Mouse (Mus musculus): ENCODE data around the gene Tgfbr1.

The Tgfbr1 gene

DNA sequence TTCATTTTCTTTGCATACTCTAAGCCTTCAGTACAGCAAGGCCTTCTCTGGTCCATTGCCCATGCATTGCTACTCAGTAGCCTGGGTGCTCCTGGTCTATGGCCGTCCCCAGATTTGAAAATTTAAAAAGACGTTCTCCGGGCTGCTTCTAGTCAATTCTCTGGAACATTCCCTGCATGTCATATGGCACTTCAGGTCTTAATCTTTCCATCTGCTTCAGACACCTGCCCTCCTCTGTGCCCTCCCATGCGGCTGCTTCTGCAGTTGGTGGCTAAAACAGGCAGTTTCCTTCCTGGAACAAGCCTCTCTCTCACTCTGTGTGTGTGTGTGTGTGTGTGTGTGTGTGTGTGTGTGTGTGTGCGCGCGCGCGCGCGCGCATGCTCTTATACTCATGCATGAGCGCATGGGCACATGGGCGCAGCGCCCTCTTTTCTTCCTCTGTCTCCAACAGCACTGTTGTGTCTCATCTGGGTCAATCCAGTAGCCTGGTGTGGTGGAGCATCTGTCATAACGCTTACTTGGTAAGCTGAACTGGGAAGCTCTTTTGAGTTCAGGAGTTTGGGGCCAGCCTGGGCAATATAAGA, 72.3 kb downstream of the Tgfbr1 start:
- DNase-seq: no peak

DNA sequence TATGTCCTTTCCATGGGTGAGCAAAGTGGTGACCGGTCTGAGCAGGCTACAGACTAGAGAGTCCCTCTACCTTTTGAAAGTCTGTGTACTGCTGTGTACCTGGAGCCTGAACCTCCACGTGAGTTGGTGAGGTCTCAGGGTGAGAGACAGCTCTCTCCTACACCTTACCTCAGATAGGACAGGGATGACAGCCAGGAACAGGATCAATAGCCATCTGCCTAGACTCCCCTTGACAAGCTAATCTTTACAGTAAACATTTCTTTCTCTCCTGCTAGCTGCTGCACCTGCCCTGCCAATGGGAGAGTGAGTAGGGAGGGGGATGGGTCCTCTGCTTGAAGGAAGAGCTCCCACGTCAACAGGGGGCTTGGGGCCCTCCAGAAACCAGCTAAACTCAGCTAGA, 74.6 kb downstream of the Tgfbr1 start:
- DNase-seq: no peak

DNA sequence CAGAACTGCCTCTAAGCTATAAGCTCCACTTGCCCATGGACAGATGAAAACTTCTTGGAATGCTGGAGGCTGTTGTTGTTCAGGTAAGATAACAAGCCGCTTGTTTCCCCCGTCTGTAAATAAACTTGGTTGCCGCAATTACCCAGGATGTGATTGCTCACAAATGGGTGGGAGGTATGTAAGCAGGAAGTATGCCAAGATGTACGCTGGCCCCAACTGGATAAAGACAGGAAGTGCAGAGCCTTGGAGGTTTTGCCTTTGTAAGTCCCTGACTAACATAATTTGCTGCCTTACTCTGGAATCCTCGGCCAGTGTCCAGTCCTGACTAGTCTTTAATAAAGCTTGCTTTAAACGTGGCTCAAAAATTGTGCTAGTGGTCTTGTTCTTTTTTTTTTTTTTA, 77.5 kb downstream of the Tgfbr1 start:
- DNase-seq: no peak

DNA sequence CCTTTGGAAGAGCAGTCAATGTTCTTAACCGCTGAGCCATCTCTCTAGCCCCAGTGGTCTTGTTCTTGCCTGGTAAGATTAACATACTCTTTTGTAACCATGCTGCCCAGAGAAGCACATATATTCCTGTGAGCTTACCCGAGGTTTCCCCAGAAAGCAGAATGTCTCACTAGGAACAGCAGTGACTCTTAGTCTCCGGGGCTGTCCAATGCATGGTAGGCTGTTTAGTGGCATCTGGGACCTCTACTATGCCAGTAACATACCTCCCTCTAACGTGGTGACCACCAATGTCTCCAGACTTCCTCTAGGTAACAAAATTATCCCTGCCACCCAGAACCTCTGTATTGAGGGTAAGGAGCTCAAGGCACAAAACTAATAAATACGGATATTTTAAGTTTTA, 78.1 kb downstream of the Tgfbr1 start:
- DNase-seq: no peak

DNA sequence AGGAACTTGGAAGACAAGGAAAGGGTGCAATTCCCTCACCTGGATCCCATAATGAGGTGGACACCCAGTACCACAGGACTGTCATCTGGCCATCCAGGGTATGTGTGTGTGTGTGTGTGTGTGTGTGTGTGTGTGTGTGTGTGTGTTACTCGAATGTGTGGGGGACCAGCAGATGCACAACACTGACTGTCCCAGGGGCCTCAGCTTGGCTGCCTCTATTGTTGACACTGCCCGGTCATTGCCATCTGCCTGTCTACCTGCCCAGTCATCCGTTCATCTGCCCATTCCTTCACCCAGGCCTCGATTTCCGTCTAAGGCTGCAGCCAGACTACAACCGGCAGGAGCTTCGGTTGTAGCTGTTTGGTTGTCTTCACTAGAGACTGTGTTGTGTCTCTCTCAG, 79.7 kb downstream of the Tgfbr1 start:
- no peak for DNase-seq

DNA sequence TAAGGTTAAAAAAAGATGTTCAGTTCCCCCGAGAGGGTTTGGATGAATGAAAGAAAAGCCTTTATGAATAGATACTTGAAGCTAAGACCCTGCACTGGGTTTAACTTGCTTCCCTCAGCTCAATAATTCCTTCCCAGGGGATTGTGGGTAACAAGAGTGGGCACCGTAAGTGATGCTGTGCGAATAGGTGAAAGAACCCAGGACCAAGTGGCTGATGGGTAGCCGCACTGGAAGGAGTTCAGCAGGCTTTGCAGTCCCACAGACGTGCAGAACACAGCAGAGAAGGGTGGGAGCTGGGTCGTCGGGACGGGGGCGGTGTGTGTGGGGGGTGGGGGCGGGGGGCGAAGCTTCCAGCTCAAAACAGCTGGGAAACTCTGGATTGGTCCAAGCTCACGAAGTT, 82.1 kb downstream of the Tgfbr1 start:
- DNase-seq: no peak

DNA sequence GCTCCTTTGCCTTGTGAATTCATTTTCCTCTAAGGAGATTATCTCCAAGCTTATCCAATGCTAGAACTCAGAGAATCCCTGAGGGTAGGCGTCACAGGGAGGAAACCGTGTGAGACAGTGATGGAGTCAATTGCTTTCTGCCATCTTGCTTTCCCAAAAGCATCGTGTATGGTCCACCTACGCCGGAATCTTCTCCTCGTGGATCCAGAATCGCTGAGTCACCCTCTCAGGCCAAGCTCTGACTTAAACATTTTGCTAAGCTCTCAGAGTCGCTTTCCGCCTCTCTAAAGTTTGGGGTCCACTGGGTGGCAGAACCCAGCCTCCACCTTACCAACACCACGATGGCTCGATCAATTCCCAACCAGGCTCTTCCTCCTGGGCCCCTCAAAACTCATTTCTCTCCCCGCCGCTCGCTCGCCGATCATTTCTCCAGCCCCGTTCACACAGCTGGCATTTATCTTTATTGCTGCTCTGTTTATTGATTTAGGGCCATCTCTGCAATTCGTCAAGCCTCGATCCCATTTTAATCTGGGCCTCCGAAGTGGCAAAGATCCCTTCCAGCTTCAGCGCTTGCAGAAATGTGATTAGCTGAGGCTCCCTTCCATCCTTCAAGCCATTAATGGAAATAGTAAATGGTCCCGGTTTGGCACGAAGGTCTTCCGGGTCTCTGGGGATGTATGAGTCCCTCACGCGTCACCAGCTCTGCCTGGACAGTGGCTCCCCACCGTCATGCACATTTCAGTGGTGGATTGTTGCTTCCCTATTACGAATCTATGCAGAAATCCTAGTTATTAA, 82.7 kb downstream of the Tgfbr1 start:
- no peak for DNase-seq

DNA sequence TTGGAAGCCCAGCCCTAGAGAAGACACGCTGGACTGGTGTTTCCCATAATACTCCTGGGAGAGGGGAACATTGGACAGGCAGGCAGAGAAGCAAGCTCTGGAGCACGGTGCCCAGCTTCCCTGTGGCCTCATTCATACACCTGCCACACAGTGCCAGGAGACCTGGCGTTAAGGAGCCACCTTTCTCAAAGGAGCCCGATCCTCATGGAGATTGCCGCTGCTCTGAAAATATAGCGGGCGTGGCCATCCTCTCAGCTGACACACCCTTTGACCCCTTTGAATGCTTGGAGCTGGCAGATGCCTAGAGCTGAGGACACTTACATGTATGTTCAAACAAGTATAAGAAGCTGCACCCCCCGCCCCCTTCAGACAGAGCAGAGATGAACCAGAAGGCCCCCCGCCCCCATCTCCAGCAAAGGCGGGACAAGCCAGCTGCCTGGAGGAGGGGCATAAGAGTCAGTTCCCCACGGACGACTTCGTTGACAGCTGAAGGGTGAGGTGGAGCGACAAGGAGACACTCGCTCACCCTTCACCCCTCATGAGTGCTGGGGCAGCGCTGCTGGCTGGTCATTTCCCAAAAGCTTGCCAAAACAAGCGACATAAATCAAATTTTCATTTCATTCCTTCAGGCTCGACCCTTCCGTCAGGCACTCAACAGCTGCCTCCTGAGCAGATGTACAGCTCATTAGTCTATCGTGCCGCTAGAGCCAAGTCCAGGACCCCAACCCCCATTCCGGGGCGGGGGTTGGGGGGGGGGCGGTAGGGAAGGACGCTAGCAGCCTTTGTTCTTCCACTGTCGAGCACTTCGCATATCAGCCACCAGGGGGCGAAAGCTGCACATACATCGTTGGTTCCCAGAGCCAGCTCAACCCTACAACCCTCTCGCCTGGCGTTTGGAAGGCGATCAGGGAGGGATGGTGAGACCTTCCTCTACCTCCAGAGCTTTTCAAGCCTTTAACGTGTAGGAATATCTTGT, 84.6 kb downstream of the Tgfbr1 start:
- peak; percentile 89 for DNase-seq

DNA sequence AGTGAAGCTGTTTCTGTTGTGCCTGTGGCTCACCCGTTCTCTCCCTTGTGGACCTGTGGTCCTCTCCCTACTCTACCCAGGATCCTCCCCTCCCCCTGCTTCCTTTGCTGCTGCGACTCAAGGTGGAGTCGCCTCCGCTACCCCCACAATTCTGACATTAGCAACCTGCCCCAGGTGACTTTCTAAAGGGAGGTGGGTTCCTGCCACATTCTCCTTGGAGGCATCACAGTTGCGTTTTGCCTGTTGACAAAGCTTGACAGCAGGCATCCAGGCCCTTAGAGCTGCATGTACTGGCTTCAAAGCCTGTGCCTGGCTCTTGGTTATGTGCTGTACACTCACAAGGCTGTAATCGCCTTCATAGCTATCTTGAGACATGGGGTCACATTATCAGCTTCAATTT, 85.9 kb downstream of the Tgfbr1 start:
- DNase-seq: no peak

DNA sequence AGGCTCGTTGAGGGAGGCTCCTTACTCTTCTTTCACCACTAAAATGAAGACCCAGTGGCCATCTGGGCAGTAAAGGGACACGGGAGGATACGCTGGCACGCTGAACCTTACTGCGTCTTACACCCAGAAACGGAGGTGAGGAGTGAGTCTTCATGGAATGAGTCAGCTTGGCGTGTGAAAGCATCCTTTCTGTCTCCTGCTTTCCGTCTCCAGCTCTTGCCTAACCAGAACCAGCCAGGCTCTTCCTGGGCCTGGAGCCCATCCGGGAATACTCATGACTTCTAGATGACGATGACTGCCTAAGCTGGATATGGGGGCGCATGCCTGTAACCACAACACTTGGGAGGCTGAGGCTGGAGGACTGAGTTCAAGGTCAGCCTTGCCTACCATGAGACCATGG, 87.9 kb downstream of the Tgfbr1 start:
- no peak for DNase-seq

DNA sequence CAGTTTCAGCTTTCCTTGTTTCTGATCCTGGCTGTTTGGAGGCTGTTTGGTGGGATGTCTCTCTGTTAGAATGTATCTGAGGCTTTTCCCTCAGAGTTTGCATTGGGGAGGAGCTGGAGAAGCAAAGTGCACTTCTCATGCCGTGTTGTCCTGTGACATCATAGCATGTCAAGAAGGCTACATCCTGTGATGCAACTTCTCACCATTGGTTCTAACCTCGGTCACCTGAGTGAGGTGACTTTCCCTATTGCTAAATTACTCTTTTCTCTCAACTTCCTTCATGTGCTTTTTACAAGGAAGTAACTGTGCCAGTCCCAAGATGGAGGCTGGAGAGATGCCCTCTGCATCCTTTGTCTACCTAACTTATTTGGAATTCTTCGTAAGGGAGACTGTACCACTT, 95.5 kb downstream of the Tgfbr1 start:
- no peak for DNase-seq

DNA sequence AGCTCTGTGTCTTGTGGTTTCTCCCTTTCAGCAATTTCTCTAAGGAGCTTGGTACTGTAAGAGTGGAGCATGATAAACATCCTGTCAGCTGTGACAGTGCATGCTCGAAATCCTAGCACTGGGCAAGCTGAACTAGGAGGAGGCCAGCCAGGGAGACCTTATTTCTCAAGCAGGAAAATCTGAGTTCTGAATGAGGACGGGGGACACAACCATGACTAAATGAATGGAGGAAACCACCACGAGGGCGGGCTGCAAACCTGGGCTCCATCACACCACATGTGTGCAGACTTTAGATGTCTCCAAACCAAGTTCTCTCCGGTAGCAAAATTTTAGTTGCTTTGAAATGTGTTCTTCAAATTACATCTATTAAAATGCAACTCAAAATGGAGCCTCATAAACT, 96.1 kb downstream of the Tgfbr1 start:
- no peak for DNase-seq

DNA sequence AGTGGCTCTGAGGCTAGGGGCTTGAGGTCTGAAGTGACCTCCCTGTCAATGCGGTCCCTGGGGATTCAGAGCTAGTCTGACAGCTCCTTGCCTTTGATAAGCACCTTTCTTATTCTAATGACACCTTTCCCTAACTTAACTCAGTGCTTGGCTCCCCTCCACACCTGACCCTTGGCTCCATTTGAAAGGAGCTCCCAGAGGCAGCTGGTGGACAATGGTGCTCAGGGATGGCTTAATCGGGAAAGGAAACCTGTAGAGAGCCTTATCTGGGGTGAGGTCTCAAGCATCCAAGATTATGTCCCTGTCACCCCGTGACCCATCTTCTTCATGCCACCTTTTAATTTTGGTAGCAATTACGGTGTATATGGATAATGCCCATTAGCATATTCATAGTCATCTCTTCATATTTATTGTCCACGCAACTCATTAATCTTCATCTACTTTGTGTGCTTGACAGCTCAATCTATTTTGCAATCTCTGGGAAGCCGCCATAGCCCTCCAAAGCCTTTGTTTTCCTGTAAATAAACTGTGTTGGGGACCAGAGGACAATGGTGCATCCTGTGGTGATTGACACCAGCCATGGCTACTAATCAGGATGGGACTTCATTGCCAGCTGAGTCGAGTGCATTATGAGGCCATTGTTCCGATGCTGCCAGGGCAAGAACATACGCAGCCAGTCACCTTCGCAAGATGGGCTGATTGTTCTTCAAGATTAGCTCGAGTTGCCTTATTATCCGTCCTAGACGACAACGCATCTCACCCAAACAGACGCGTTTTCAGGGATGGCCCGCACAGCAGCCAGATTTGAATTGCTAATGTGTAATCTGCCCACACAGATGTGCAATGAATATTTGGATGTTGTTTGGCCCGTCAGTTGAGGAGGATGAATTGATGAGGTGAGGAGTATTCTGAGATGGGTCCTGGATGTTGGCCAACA, 96.8 kb downstream of the Tgfbr1 start:
- DNase-seq: no peak

Data from cerebellum, adult 8-10 months (tissue).